Mouse (Mus musculus) myocyte (in vitro differentiated cells): ENCODE measurements around the gene Snx14.

Source experiments
- CEBPB ChIP-seq: IDR thresholded peaks from 2 replicates; pipeline ENCODE4 v1.6.1; 2011; ENCODE audit warnings: mild to moderate bottlenecking, moderate library complexity; ENCODE audit not compliant: poor library complexity, insufficient read depth, severe bottlenecking
- E2F4 ChIP-seq: IDR thresholded peaks from one replicate; pipeline ENCODE4 v1.6.1; 2011; ENCODE audit warnings: mild to moderate bottlenecking, control low read depth, moderate library complexity; ENCODE audit not compliant: insufficient read depth
- MAX ChIP-seq: IDR thresholded peaks from one replicate; pipeline ENCODE4 v1.6.1; 2011; ENCODE audit warnings: low read depth, mild to moderate bottlenecking, control low read depth
- MYOD1 ChIP-seq, 3 experiments: IDR thresholded peaks; one replicate each; pipeline ENCODE4 v1.6.1; 2011; ENCODE audit warnings: control low read depth in 2 of 3, low read depth in 2 of 3, mild to moderate bottlenecking in 2 of 3, moderate library complexity in 1 of 3; ENCODE audit not compliant: insufficient read length in 2 of 3, control insufficient read depth in 1 of 3
- MYOG ChIP-seq, 3 experiments: IDR thresholded peaks; one replicate each; pipeline ENCODE4 v1.6.1; 2011; ENCODE audit warnings: control low read depth in 2 of 3, low read depth in 2 of 3, mild to moderate bottlenecking in 2 of 3; ENCODE audit not compliant: insufficient read length in 2 of 3, control insufficient read depth in 1 of 3, insufficient read depth in 1 of 3
- POLR2A ChIP-seq: IDR thresholded peaks from one replicate; pipeline ENCODE4 v1.6.1; 2011; ENCODE audit warnings: low read depth, mild to moderate bottlenecking, control low read depth, moderate library complexity; ENCODE audit not compliant: insufficient read length
- POLR2AphosphoS2 ChIP-seq: IDR thresholded peaks from one replicate; pipeline ENCODE4 v1.6.1; 2011; ENCODE audit warnings: low read depth, control low read depth; ENCODE audit not compliant: insufficient read length
- REST ChIP-seq: IDR thresholded peaks from one replicate; pipeline ENCODE4 v1.6.1; 2011; ENCODE audit warnings: mild to moderate bottlenecking, control low read depth, moderate library complexity; ENCODE audit not compliant: insufficient read depth, insufficient read length
- SRF ChIP-seq: IDR thresholded peaks from one replicate; pipeline ENCODE4 v1.6.1; 2011; ENCODE audit warnings: low read depth; ENCODE audit not compliant: control insufficient read depth, insufficient read length
- TCF12 ChIP-seq: IDR thresholded peaks from one replicate; pipeline ENCODE4 v1.6.1; 2011; ENCODE audit warnings: mild to moderate bottlenecking, control low read depth; ENCODE audit not compliant: poor library complexity, insufficient read depth, severe bottlenecking
- TCF3 ChIP-seq: IDR thresholded peaks from one replicate; pipeline ENCODE4 v1.6.1; 2011; ENCODE audit warnings: low read depth, control low read depth; ENCODE audit not compliant: insufficient read length
- USF1 ChIP-seq: IDR thresholded peaks from one replicate; pipeline ENCODE4 v1.6.1; 2011; ENCODE audit warnings: low read depth, mild to moderate bottlenecking, control low read depth, moderate library complexity

DNA sequence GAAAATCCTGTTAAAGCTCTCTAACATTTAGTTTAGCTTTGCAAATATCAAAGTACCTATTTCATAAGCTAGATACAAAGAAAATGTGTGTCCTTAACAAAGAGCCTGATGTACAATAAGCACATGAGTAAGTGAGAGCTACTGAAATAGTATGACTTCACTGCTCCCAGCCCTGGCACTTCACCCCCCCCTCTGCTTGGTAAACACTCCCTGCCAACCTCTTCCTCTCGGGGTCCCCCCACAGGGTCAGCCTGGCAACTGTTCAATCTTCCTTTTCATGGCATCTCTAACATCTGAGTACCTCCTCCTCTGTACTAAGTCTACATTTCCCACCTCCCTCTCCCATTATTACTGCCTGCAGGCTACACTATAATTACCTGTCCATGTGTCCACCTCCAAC is 22.0 kb downstream of the Snx14 start:
- TF ChIP-seq POLR2A (no peak), MAX (no peak), USF1 (no peak), E2F4 (no peak), CEBPB (no peak), MYOG (IDR thresholded peaks at IDR 0.05; ENCODE audit: control insufficient read depth in 1 of 3, insufficient read depth in 1 of 3, insufficient read length in 2 of 3, low read depth in 2 of 3) (no peak), POLR2AphosphoS2 (no peak), TCF12 (no peak), TCF3 (no peak), MYOD1 (IDR thresholded peaks at IDR 0.05; ENCODE audit: control insufficient read depth in 1 of 3, insufficient read length in 2 of 3, low read depth in 2 of 3) (no peak), SRF (no peak), REST (no peak)
